Mouse (Mus musculus): Measurements from ENCODE around the gene Flvcr1. TPM values are rescaled to one million over a fixed set of nuclear protein-coding genes. Genes with fewer than 3 reads are reported as not detected.

Flvcr1 gene
- polyA plus RNA-seq, 1 experiment from 2014 or later: 2.6 TPM

DNA sequence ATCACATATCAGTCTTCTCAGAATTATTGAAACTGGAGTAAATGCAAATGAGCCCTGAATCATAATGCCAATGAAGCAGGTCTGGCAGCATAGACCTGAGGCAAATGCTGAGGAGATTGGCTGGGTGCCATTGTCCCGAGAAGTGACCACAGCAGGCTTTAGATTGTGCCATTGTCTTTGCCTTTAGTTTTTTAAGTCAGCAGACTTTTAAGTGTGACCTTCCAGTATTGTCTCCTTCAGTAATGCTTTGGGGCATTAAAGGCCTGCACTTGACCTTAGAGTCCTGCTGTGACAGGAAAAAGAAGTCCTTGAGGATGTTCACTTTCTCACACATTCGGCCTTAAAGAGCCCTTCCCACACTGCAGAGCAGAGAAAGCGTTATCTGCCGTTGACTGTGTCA lies 44.3 kb upstream of the Flvcr1 start:
- Histone ChIP-seq H3K27ac (ENCODE audit: low read depth) (peak overlapping the region; percentile 74), H3K4me3 (ENCODE audit: low read depth, low read length) (no peak overlapping the region), H3K4me1 (ENCODE audit: insufficient read depth) (peaks cover 13% of the 10 kb centered on the region), H3K27me3 (ENCODE audit: insufficient read depth, low read length) (no peaks in the 10 kb centered on the region), H3K36me3 (replicated peaks; ENCODE audit: insufficient read depth, low read length) (peaks cover 54% of the 10 kb centered on the region), H3K9me3 (ENCODE audit: low read length) (no peaks in the 10 kb centered on the region), H3K9ac (replicated peaks) (no peak overlapping the region), H3K4me2 (ENCODE audit: low read depth, low read length) (no peak overlapping the region)
- ATAC-seq (no peak), DNase-seq (no peak)
- 80% methylated on average over 4 of the region's 4 CpGs for WGBS (ENCODE audit: insufficient replicate concordance)
- no peak for TF ChIP-seq CTCF (IDR thresholded peaks at IDR 0.05; ENCODE audit: low read depth)
- TF ChIP-seq EP300 (IDR thresholded peaks at IDR 0.05; ENCODE audit: low read depth): no peak

DNA sequence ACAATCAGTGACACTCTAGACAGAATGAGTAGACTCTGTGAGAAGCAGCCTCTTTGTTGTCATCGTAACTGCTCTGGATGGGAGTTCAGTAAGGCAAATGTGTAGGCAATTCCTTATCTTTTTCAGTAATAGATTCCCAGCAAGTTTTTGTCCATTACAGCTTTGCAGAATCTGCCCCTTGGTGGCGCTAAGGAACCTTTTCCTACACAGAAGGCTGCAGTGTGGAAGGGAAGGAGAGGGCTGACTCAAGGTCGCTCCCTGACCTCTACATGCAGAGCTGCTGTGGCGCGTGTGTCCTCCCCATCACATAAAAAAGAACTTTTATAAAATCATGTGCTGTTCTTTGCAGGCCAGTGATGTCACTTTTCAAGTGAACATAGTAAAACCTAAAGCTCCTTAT lies 42.4 kb upstream of the Flvcr1 start:
- Histone ChIP-seq H3K4me2 (ENCODE audit: low read depth, low read length) (no peak overlapping the region), H3K36me3 (replicated peaks; ENCODE audit: insufficient read depth, low read length) (peaks cover 54% of the 10 kb centered on the region), H3K9ac (replicated peaks) (no peak overlapping the region), H3K27me3 (ENCODE audit: insufficient read depth, low read length) (no peaks in the 10 kb centered on the region), H3K4me1 (ENCODE audit: insufficient read depth) (peaks cover 20% of the 10 kb centered on the region), H3K9me3 (ENCODE audit: low read length) (no peaks in the 10 kb centered on the region), H3K27ac (ENCODE audit: low read depth) (no peak overlapping the region), H3K4me3 (ENCODE audit: low read depth, low read length) (no peak overlapping the region)
- WGBS (ENCODE audit: insufficient replicate concordance): 82% methylated on average over 5 of the region's 5 CpGs
- TF ChIP-seq EP300 (IDR thresholded peaks at IDR 0.05; ENCODE audit: low read depth): no peak
- TF ChIP-seq CTCF (IDR thresholded peaks at IDR 0.05; ENCODE audit: low read depth): peak; percentile 51
- no peak for DNase-seq
- no peak for ATAC-seq

DNA sequence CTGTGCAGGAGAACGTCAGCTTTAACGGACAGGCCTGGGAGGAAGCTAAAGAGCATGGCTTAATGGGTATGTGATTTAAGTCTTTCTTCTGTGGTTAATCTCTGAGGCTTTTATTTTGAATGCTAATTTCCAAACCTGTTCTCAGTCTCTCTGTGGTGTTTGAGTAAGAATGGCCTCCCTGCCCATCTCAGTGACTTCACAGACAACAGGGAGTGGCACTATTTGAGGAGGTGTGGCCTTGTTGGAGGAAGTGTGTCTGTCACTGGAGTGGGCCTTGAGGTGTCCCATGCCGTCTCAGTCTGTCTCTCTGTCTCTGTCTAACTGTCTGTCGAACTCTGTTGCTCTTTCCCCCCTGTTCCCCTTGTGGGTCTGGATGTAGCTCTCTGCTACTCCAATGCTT lies 39.2 kb upstream of the Flvcr1 start:
- no peak for ATAC-seq
- DNase-seq: no peak
- Histone ChIP-seq H3K27me3 (ENCODE audit: insufficient read depth, low read length) (no peaks in the 10 kb centered on the region), H3K4me1 (ENCODE audit: insufficient read depth) (peaks cover 18% of the 10 kb centered on the region), H3K9me3 (ENCODE audit: low read length) (no peaks in the 10 kb centered on the region), H3K36me3 (replicated peaks; ENCODE audit: insufficient read depth, low read length) (peaks cover 34% of the 10 kb centered on the region), H3K27ac (ENCODE audit: low read depth) (no peak overlapping the region), H3K9ac (replicated peaks) (no peak overlapping the region), H3K4me3 (ENCODE audit: low read depth, low read length) (no peak overlapping the region), H3K4me2 (ENCODE audit: low read depth, low read length) (peak overlapping the region; percentile 26; the same call in 1 of the 2 replicates)
- TF ChIP-seq EP300 (IDR thresholded peaks at IDR 0.05; ENCODE audit: low read depth) (no peak), CTCF (IDR thresholded peaks at IDR 0.05; ENCODE audit: low read depth) (no peak)
- 70% methylated on average over 4 of the region's 4 CpGs for WGBS (ENCODE audit: insufficient replicate concordance)

DNA sequence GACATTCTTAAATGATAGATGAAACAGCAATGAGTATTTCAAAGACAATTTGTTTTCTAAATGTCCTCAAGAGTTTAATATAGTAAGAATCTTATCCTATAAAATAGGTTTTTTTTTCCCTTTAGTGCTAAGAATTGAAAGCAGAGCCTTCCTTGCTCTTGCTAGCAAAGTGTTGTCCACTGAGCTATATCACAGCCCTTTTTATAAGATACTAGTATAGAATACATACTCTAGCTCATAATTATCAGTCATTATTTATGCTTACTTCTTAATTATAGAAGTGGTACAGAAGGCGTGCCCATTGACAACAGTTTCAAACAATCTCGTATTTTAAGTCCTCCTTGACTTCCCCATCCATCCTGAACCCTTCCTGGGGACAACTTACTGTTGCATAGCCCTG lies 38.6 kb upstream of the Flvcr1 start:
- Histone ChIP-seq H3K36me3 (replicated peaks; ENCODE audit: insufficient read depth, low read length) (peaks cover 28% of the 10 kb centered on the region), H3K9ac (replicated peaks) (no peak overlapping the region), H3K4me2 (ENCODE audit: low read depth, low read length) (peak overlapping the region; percentile 26; the same call in 1 of the 2 replicates), H3K9me3 (ENCODE audit: low read length) (no peaks in the 10 kb centered on the region), H3K27me3 (ENCODE audit: insufficient read depth, low read length) (no peaks in the 10 kb centered on the region), H3K4me1 (ENCODE audit: insufficient read depth) (peaks cover 18% of the 10 kb centered on the region), H3K27ac (ENCODE audit: low read depth) (no peak overlapping the region), H3K4me3 (ENCODE audit: low read depth, low read length) (no peak overlapping the region)
- ATAC-seq (no peak), DNase-seq (no peak)
- no peak for TF ChIP-seq EP300 (IDR thresholded peaks at IDR 0.05; ENCODE audit: low read depth)
- TF ChIP-seq CTCF (IDR thresholded peaks at IDR 0.05; ENCODE audit: low read depth): no peak
- 72% methylated on average over 2 of the region's 2 CpGs for WGBS (ENCODE audit: insufficient replicate concordance)

DNA sequence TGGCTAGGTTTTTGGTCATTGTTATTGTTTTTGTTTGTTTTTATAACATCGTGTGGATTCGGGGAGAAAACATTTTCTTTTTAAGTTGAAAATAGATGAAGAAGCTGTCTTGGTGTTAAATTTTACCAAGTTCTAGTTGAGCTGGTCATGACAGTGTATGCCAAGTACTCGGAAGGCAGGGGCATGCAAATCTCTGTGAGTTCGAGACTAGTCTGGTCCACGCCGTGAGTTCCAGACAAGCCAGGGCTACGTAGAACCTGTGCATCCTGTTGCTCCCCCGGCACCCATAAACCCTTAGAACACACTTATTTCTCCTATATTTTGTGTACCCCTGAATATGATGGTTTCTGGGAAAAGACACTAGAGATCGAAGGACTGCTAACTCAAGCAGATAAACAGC lies 37.7 kb upstream of the Flvcr1 start:
- no peak for ATAC-seq
- Histone ChIP-seq H3K9ac (replicated peaks) (peak overlapping the region; percentile 85), H3K27ac (ENCODE audit: low read depth) (no peak overlapping the region), H3K4me3 (ENCODE audit: low read depth, low read length) (peak overlapping the region; percentile 94), H3K4me1 (ENCODE audit: insufficient read depth) (peaks cover 18% of the 10 kb centered on the region), H3K9me3 (ENCODE audit: low read length) (no peaks in the 10 kb centered on the region), H3K27me3 (ENCODE audit: insufficient read depth, low read length) (no peaks in the 10 kb centered on the region), H3K36me3 (replicated peaks; ENCODE audit: insufficient read depth, low read length) (peaks cover 22% of the 10 kb centered on the region), H3K4me2 (ENCODE audit: low read depth, low read length) (peak overlapping the region; percentile 92)
- TF ChIP-seq CTCF (IDR thresholded peaks at IDR 0.05; ENCODE audit: low read depth): no peak
- TF ChIP-seq EP300 (IDR thresholded peaks at IDR 0.05; ENCODE audit: low read depth): no peak
- WGBS (ENCODE audit: insufficient replicate concordance): 46% methylated on average over 9 of the region's 9 CpGs
- DNase-seq: no peak

DNA sequence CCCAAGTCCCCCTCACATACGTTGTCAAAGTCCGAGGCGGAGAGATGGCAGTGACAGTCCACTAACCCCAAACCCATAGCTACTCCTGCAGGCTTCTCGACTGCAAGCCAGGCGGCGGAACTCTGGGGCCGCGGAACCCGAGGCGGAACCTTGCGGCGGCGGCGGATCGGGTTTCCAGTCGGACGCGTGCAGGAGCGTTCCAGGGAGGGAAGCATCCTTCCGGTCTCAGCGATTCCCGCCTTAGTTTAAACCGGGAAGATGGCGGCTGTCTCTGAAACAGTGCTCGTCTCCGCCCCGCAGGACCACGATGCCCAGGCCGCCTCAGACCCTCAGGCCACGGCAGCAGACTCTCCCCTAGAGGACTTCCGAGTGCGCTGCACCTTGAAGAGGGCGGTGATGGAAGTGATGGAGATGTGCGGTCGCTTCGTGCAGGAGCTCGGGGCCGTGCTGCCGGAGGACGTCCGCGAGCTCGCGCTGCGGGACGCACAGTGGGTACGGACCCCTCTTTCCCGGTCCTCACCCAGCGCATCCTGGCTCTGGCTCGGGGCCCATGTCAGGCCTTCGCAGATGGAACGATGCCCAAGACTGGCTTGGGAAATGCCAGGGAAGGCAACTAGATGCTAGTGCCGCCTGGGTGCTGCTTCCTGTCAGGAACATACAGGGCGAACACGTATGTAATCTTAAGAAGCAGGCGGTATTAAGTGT lies 37.0 kb upstream of the Flvcr1 start, which contains the start of the genes Tatdn3 and Nsl1:
Tatdn3 (minus strand) TSS at position 152 of the 705 bp plus-strand sequence.
Nsl1 (plus strand) TSS at position 232 of the 705 bp plus-strand sequence.
- Histone ChIP-seq H3K27me3 (ENCODE audit: insufficient read depth, low read length) (no peaks in the 10 kb centered on the region), H3K4me3 (ENCODE audit: low read depth, low read length) (peak within 1 kb of the TSS; percentile 94), H3K36me3 (replicated peaks; ENCODE audit: insufficient read depth, low read length) (peaks cover 14% of the 10 kb centered on the region), H3K27ac (ENCODE audit: low read depth) (peak within 1 kb of the TSS; percentile 73; the same call in 1 of the 2 replicates), H3K4me2 (ENCODE audit: low read depth, low read length) (peak within 1 kb of the TSS; percentile 92), H3K4me1 (ENCODE audit: insufficient read depth) (peaks cover 18% of the 10 kb centered on the region), H3K9ac (replicated peaks) (peak within 1 kb of the TSS; percentile 85), H3K9me3 (ENCODE audit: low read length) (no peaks in the 10 kb centered on the region)
- TF ChIP-seq EP300 (IDR thresholded peaks at IDR 0.05; ENCODE audit: low read depth) (no peak; the same call in 1 of the 2 replicates), CTCF (IDR thresholded peaks at IDR 0.05; ENCODE audit: low read depth) (peak; percentile 46)
- ATAC-seq (peak; percentile 94), DNase-seq (peak; percentile 92)
- WGBS (ENCODE audit: insufficient replicate concordance): under 1% methylated on average over 56 of the region's 56 CpGs

Measured in liver, postnatal 0 days (tissue).